Mouse (Mus musculus) embryonic facial prominence, embryonic 15.5 days (tissue): ENCODE results near the gene 2310039H08Rik. TPM values are rescaled to one million over a fixed set of nuclear protein-coding genes. Genes with fewer than 3 reads are reported as not detected.

ENCODE experiments used
- ATAC-seq: fragments of 200-750 bp; cut with Nextera tagmentation; 2 replicates; pipeline ENCODE4 v1.8.0; 2017; ENCODE audit warnings: low read depth, moderate TSS enrichment; ENCODE audit not compliant: insufficient number of reproducible peaks, low FRiP score, low TSS enrichment
- H3K27ac ChIP-seq: fragments of 300-500 bp; sonication (generic); replicated peaks from 2 replicates; pipeline ENCODE4 v1.5.1; 2015; ENCODE audit warnings: mild to moderate bottlenecking, inconsistent platforms
- H3K27me3 ChIP-seq: fragments of 300-500 bp; sonication (generic); 2 replicates; pipeline ENCODE4 v1.6.1; 2015; ENCODE audit warnings: inconsistent platforms
- H3K36me3 ChIP-seq: fragments of 300-500 bp; sonication (generic); 2 replicates; pipeline ENCODE4 v1.6.1; 2015; ENCODE audit warnings: mild to moderate bottlenecking, inconsistent platforms
- H3K4me1 ChIP-seq: fragments of 300-500 bp; sonication (generic); 2 replicates; pipeline ENCODE4 v1.6.1; 2015; ENCODE audit warnings: inconsistent platforms
- H3K4me2 ChIP-seq: fragments of 300-500 bp; sonication (generic); replicated peaks from 2 replicates; pipeline ENCODE4 v1.6.1; 2015; ENCODE audit warnings: mild to moderate bottlenecking, inconsistent platforms
- H3K4me3 ChIP-seq: fragments of 300-500 bp; sonication (generic); replicated peaks from 2 replicates; pipeline ENCODE4 v1.5.1; 2015; ENCODE audit warnings: mild to moderate bottlenecking, inconsistent platforms
- H3K9ac ChIP-seq: fragments of 300-500 bp; sonication (generic); 2 replicates; pipeline ENCODE4 v1.6.1; 2015; ENCODE audit warnings: inconsistent platforms
- H3K9me3 ChIP-seq: fragments of 300-500 bp; sonication (generic); replicated peaks from 2 replicates; pipeline ENCODE4 v1.6.1; 2016; ENCODE audit warnings: inconsistent platforms
- WGBS: fragments of 180-500 bp; shearing (Covaris S2); methylation state at CpG from one replicate; pipeline ENCODE4 v1.1.7; 2015; 5-methylcytosine and 5-hydroxymethylcytosine counted together
- polyA plus RNA-seq: library from polyadenylated mRNA; unstranded; fragments of >200 nt; fragmentation: Nextera tagmentation; extraction: Ambion mirVana; gene quantifications from 2 replicates; pipeline ENCODE4 v1.2.1, GENCODE M21; 2015

The 2310039H08Rik gene
- 82.4 and 84.0 TPM in 2 replicates for polyA plus RNA-seq

GRCm38 (mm10) chr17:46772404-46773277 lies at the start of gene 2310039H08Rik:
Gene 2310039H08Rik, plus strand, starts transcription at chr17:46772635.
- Histone ChIP-seq H3K9me3 (no peaks in the 10 kb centered on the region), H3K4me3 (peak within 1 kb of the TSS; percentile 98), H3K36me3 (peaks cover 35% of the 10 kb centered on the region), H3K27me3 (no peaks in the 10 kb centered on the region), H3K4me1 (peaks cover 12% of the 10 kb centered on the region), H3K9ac (peak within 1 kb of the TSS; percentile 93), H3K27ac (peak within 1 kb of the TSS; percentile 91), H3K4me2 (peak within 1 kb of the TSS; percentile 80)
- peak; percentile 89 for ATAC-seq
- under 1% methylated on average over 50 of the region's 50 CpGs for WGBS

GRCm38 (mm10) chr17:46724477-46725084 lies 47.9 kb upstream of the 2310039H08Rik start:
- 79% methylated on average over 20 of the region's 20 CpGs for WGBS
- peaks cover 63% of the 10 kb centered on the region for H3K36me3 ChIP-seq
- no peak overlapping the region for H3K4me2 ChIP-seq
- H3K4me1 ChIP-seq = peaks cover 9% of the 10 kb centered on the region
- H3K9ac ChIP-seq = no peak overlapping the region
- no peak for ATAC-seq
- H3K9me3 ChIP-seq = no peaks in the 10 kb centered on the region
- H3K27me3 ChIP-seq = peaks cover 6% of the 10 kb centered on the region; the same call in 1 of the 2 replicates
- H3K27ac ChIP-seq = no peak overlapping the region
- H3K4me3 ChIP-seq = no peak overlapping the region

GRCm38 (mm10) chr17:46725273-46725672 lies 47.2 kb upstream of the 2310039H08Rik start:
- Histone ChIP-seq H3K27ac (no peak overlapping the region), H3K9ac (no peak overlapping the region), H3K4me3 (no peak overlapping the region), H3K9me3 (no peaks in the 10 kb centered on the region), H3K36me3 (peaks cover 59% of the 10 kb centered on the region), H3K4me1 (peaks cover 9% of the 10 kb centered on the region), H3K27me3 (peaks cover 6% of the 10 kb centered on the region; the same call in 1 of the 2 replicates), H3K4me2 (no peak overlapping the region)
- WGBS = 45% methylated on average over 9 of the region's 9 CpGs
- no peak for ATAC-seq

- no peaks in the 10 kb centered on the region for H3K9me3 ChIP-seq
- peaks cover 52% of the 10 kb centered on the region for H3K36me3 ChIP-seq
- H3K27ac ChIP-seq = no peak overlapping the region
- H3K9ac ChIP-seq = no peak overlapping the region
- H3K4me3 ChIP-seq = no peak overlapping the region
- WGBS = 92% methylated on average over 26 of the region's 26 CpGs
- peaks cover 6% of the 10 kb centered on the region; the same call in 1 of the 2 replicates for H3K27me3 ChIP-seq
- no peak for ATAC-seq
- H3K4me2 ChIP-seq = no peak overlapping the region
- peaks cover 9% of the 10 kb centered on the region for H3K4me1 ChIP-seq
These were observed 46.4 kb upstream of the 2310039H08Rik start for GRCm38 (mm10) chr17:46725731-46726645.

- Histone ChIP-seq H3K9me3 (no peaks in the 10 kb centered on the region), H3K27me3 (peaks cover 6% of the 10 kb centered on the region; the same call in 1 of the 2 replicates), H3K36me3 (peaks cover 39% of the 10 kb centered on the region), H3K9ac (no peak overlapping the region), H3K4me2 (no peak overlapping the region), H3K4me1 (peaks cover 9% of the 10 kb centered on the region), H3K4me3 (no peak overlapping the region), H3K27ac (no peak overlapping the region)
- WGBS = 85% methylated on average over 11 of the region's 11 CpGs
- ATAC-seq = no peak
These were observed 45.2 kb upstream of the 2310039H08Rik start for GRCm38 (mm10) chr17:46727271-46727670.

GRCm38 (mm10) chr17:46728021-46728420 lies 44.4 kb upstream of the 2310039H08Rik start:
- Histone ChIP-seq H3K4me1 (peaks cover 9% of the 10 kb centered on the region), H3K9ac (no peak overlapping the region), H3K9me3 (no peaks in the 10 kb centered on the region), H3K27me3 (peaks cover 6% of the 10 kb centered on the region; the same call in 1 of the 2 replicates), H3K27ac (no peak overlapping the region), H3K36me3 (peaks cover 34% of the 10 kb centered on the region), H3K4me2 (no peak overlapping the region), H3K4me3 (no peak overlapping the region)
- WGBS = 26% methylated on average over 6 of the region's 6 CpGs
- no peak for ATAC-seq

- Histone ChIP-seq H3K9me3 (no peaks in the 10 kb centered on the region), H3K27ac (no peak overlapping the region), H3K4me3 (peak overlapping the region; percentile 28), H3K4me2 (peak overlapping the region; percentile 47), H3K9ac (no peak overlapping the region), H3K36me3 (peaks cover 30% of the 10 kb centered on the region), H3K27me3 (peaks cover 6% of the 10 kb centered on the region; the same call in 1 of the 2 replicates), H3K4me1 (peaks cover 9% of the 10 kb centered on the region)
- 44% methylated on average over 11 of the region's 11 CpGs for WGBS
- no peak for ATAC-seq
These were observed 43.9 kb upstream of the 2310039H08Rik start for GRCm38 (mm10) chr17:46728496-46728895.

GRCm38 (mm10) chr17:46728904-46729318 lies 43.5 kb upstream of the 2310039H08Rik start, which contains the start of gene Gnmt:
Gene Gnmt, minus strand, starts transcription at chr17:46729168.
- H3K4me2 ChIP-seq = peak within 1 kb of the TSS; percentile 47
- H3K4me1 ChIP-seq = peaks cover 9% of the 10 kb centered on the region
- H3K9ac ChIP-seq = no peak within 1 kb of the TSS
- WGBS = 12% methylated on average over 24 of the region's 24 CpGs
- H3K27ac ChIP-seq = no peak within 1 kb of the TSS
- ATAC-seq = peak; percentile 15; the same call in 1 of the 2 replicates
- H3K4me3 ChIP-seq = peak within 1 kb of the TSS; percentile 28
- no peaks in the 10 kb centered on the region for H3K9me3 ChIP-seq
- H3K27me3 ChIP-seq = peaks cover 6% of the 10 kb centered on the region; the same call in 1 of the 2 replicates
- peaks cover 25% of the 10 kb centered on the region for H3K36me3 ChIP-seq

- no peak for ATAC-seq
- Histone ChIP-seq H3K9ac (no peak overlapping the region), H3K4me1 (peaks cover 1% of the 10 kb centered on the region), H3K4me2 (no peak overlapping the region), H3K27me3 (peaks cover 1% of the 10 kb centered on the region; the same call in 1 of the 2 replicates), H3K9me3 (no peaks in the 10 kb centered on the region), H3K27ac (no peak overlapping the region), H3K4me3 (no peak overlapping the region), H3K36me3 (peaks cover 22% of the 10 kb centered on the region)
- 90% methylated on average over 3 of the region's 3 CpGs for WGBS
These were observed 38.4 kb upstream of the 2310039H08Rik start for GRCm38 (mm10) chr17:46734055-46734454.

- H3K9ac ChIP-seq = no peak overlapping the region
- 81% methylated on average over 7 of the region's 7 CpGs for WGBS
- no peaks in the 10 kb centered on the region for H3K4me1 ChIP-seq
- H3K9me3 ChIP-seq = no peaks in the 10 kb centered on the region
- peaks cover 22% of the 10 kb centered on the region for H3K36me3 ChIP-seq
- H3K27ac ChIP-seq = no peak overlapping the region
- no peak overlapping the region for H3K4me2 ChIP-seq
- H3K27me3 ChIP-seq = no peaks in the 10 kb centered on the region
- H3K4me3 ChIP-seq = no peak overlapping the region
- ATAC-seq = no peak
These were observed 37.1 kb upstream of the 2310039H08Rik start for GRCm38 (mm10) chr17:46735287-46735686.
